Mouse (Mus musculus) granulocyte monocyte progenitor cell, adult 5-6 weeks (primary cell): Measurements from ENCODE around the gene Trpc1. TPM values are rescaled to one million over a fixed set of nuclear protein-coding genes. Genes with fewer than 3 reads are reported as not detected.

Experiments
- ATAC-seq: replicated peaks from 2 replicates; pipeline ENCODE4 v1.8.0; 2016; ENCODE audit warnings: mild to moderate bottlenecking, moderate TSS enrichment, inconsistent platforms; ENCODE audit not compliant: poor library complexity, severe bottlenecking
- total RNA-seq, 2 experiments: library from RNA; stranded (forward) in 1 of 2; stranded (reverse) in 1 of 2; fragments of 200-712, 200-1000 nt in 1 of 2; fragments of >200 nt in 1 of 2; fragmentation: Nextera tagmentation in 1 of 2; gene quantifications; 2 replicates each; pipeline ENCODE4 v1.2.3; 2014 to 2017

Trpc1 gene
- not detected in 2 replicates for total RNA-seq (2014; fragmentation: Nextera tagmentation)
- not detected in 2 replicates for total RNA-seq (2017)

GRCm38 (mm10) chr9:95750037-95750511, at the start of gene Trpc1:
Gene Trpc1 (minus strand): TSS chr9:95750375.
- ATAC-seq: peak; percentile 98

GRCm38 (mm10) chr9:95796323-95796722, 46.1 kb upstream of the Trpc1 start:
- ATAC-seq: no peak

- ATAC-seq: no peak
Measured at GRCm38 (mm10) chr9:95795844-95796243, 45.7 kb upstream of the Trpc1 start.

GRCm38 (mm10) chr9:95795077-95795784, 45.1 kb upstream of the Trpc1 start:
- no peak for ATAC-seq

- no peak for ATAC-seq
Measured at GRCm38 (mm10) chr9:95793986-95794744, 44.0 kb upstream of the Trpc1 start.

GRCm38 (mm10) chr9:95784888-95785511, 34.8 kb upstream of the Trpc1 start:
- no peak for ATAC-seq

- no peak for ATAC-seq
Measured at GRCm38 (mm10) chr9:95783646-95784293, 33.6 kb upstream of the Trpc1 start.

GRCm38 (mm10) chr9:95771671-95772070, 21.5 kb upstream of the Trpc1 start:
- ATAC-seq: no peak

- no peak for ATAC-seq
Measured at GRCm38 (mm10) chr9:95763218-95763617, 13.0 kb upstream of the Trpc1 start.

- ATAC-seq: peak; percentile 70
Measured at GRCm38 (mm10) chr9:95762228-95762627, 12.1 kb upstream of the Trpc1 start.

GRCm38 (mm10) chr9:95761381-95761780, 11.2 kb upstream of the Trpc1 start:
- ATAC-seq: no peak

- ATAC-seq: no peak
Measured at GRCm38 (mm10) chr9:95750746-95751145, 571 bp upstream of the Trpc1 start.

- peak; percentile 13; the same call in 1 of the 2 replicates for ATAC-seq
Measured at GRCm38 (mm10) chr9:95749461-95749928, 680 bp downstream of the Trpc1 start.

- ATAC-seq: no peak
Measured at GRCm38 (mm10) chr9:95747298-95747697, 2.9 kb downstream of the Trpc1 start.

GRCm38 (mm10) chr9:95744845-95745613, 5.1 kb downstream of the Trpc1 start:
- ATAC-seq: peak; percentile 61

- no peak for ATAC-seq
Measured at GRCm38 (mm10) chr9:95736238-95736637, 13.9 kb downstream of the Trpc1 start.

GRCm38 (mm10) chr9:95712574-95712973, 37.6 kb downstream of the Trpc1 start:
- no peak for ATAC-seq

- peak; percentile 53 for ATAC-seq
Measured at GRCm38 (mm10) chr9:95708943-95709342, 41.2 kb downstream of the Trpc1 start.

- no peak for ATAC-seq
Measured at GRCm38 (mm10) chr9:95705371-95705770, 44.8 kb downstream of the Trpc1 start.

GRCm38 (mm10) chr9:95704078-95704477, 46.1 kb downstream of the Trpc1 start:
- ATAC-seq: no peak
